Mouse (Mus musculus): ENCODE data around the gene Arhgef7. TPM values are rescaled to one million over a fixed set of nuclear protein-coding genes. Genes with fewer than 3 reads are reported as not detected.

The Arhgef7 gene
- 17.0 TPM for polyA plus RNA-seq (2017; shearing (Covaris generic))

DNA sequence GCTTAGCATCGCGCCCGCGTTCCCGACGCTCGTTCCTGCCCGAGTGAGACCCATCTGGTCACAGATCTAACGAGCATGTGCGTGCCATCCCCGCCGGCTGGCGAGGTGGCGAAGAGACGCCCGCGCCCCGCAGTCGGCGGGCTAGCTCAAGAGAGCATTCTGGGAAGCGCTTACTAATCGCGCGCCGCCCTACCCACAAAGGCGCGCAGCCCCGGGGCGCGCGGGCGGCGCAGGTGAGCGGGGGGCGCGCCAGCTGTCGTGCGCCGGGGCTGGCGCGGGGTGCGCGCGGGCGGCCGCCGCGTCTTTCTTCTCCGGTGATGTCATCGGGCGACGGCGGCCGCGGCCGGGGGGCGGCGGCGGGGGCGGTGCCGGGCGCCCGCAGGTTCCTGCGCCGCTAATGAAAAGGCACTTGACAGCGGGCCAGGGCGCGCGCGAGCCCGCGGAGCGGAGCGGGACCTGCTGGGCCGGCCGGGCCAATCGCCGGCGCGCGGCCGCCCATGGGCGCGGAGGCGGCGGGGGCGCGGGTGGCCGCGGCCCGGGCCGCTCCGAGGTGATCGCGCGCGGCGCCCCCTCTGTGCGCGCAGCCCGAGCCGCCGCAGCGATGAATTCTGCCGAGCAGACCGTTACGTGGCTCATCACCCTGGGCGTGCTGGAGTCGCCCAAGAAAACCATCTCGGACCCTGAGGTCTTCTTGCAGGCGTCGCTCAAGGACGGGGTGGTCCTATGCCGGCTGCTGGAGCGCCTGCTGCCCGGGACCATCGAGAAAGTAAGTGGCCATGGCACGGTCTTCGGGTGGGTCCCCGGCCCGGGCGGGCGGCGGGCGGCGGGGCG is at the start of gene Arhgef7:
Gene Arhgef7 (plus strand): TSS at position 71 of the 831 bp plus-strand sequence.

DNA sequence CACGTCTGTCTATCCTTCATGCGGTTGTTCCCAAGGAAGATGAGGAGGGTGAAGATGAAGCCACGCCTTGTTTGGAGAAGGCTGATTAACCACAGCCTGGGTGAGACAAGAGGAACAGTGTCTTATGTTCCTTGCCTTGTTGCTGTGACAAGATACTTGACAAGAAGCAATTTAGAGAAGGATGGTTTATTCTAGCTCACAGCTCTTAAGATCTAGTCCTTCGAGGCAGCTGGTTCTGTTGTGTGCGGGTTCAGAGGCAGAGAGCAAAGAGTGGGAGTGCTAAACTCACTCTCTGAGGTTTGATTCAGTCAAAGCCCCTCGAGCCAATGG is 26.5 kb upstream of the Arhgef7 start, which contains the start of gene 1700016D06Rik:
Gene 1700016D06Rik (minus strand): TSS at position 31 of the 330 bp plus-strand sequence.

DNA sequence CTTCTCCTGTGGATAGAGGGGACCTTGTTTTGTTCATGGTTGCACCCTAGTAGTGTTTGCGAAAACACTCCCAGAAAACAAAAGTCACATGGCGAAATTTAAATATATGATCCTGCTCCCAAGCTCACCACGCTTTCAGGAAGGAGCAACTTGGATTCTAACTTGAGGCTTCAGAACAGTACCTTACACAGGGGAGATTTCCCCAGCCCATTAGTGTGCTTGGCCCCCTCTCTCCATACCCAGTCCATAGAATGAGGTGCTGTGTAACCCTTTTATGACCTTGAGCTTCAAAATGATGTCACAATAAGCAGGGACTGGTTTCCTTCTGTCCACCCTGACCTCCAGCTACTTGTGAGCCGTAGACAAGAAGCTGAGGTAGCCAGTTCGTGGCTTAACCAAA is 112.7 kb downstream of the Arhgef7 start, which contains the start of gene Tex29:
Gene Tex29 (plus strand): TSS at position 301 of the 400 bp plus-strand sequence.

Other genes with a start within 250 kb of the Arhgef7 start
- gene Rab20, start 249.0 kb upstream of the Arhgef7 start, polyA plus RNA-seq (2017; shearing (Covaris generic)) = 16.6 TPM
- gene Naxd, start 230.2 kb upstream of the Arhgef7 start, polyA plus RNA-seq (2017; shearing (Covaris generic)) = 30.2 TPM
- gene Cars2, start 176.9 kb upstream of the Arhgef7 start, polyA plus RNA-seq (2017; shearing (Covaris generic)) = 31.7 TPM
- 66.9 TPM for gene Ing1, start 172.2 kb upstream of the Arhgef7 start, polyA plus RNA-seq (2017; shearing (Covaris generic))
- 85.8 TPM for gene Ankrd10, start 92.0 kb upstream of the Arhgef7 start, polyA plus RNA-seq (2017; shearing (Covaris generic))
- gene 1700016D06Rik, start 26.7 kb upstream of the Arhgef7 start, polyA plus RNA-seq (2017; shearing (Covaris generic)) = not detected
- gene Tex29, start 112.8 kb downstream of the Arhgef7 start, polyA plus RNA-seq (2017; shearing (Covaris generic)) = not detected

Measured in effector memory CD4-positive, alpha-beta T cell, adult 5 months (primary cell).